Mouse (Mus musculus): ENCODE results near the gene Zfp207.
"Not testable (repeated sequence)": the region's sequence is repeated elsewhere in the genome, so short reads cannot be mapped to it uniquely, and the experiment has no call there.

The Zfp207 gene

GRCm38 (mm10) chr11:80383019-80383625, at the start of gene Zfp207:
Gene Zfp207, plus strand, starts transcription at chr11:80383279.
- peak; percentile 98 for DNase-seq (ENCODE audit: low spot score)

- DNase-seq (ENCODE audit: low spot score), result peak; percentile 88
Measured at GRCm38 (mm10) chr11:80335609-80336350, 47.3 kb upstream of the Zfp207 start.

GRCm38 (mm10) chr11:80336351-80336730, 46.7 kb upstream of the Zfp207 start:
- peak; percentile 31 for DNase-seq (ENCODE audit: low spot score)

GRCm38 (mm10) chr11:80342482-80342881, 40.6 kb upstream of the Zfp207 start:
- peak; percentile 57 for DNase-seq (ENCODE audit: low spot score)

GRCm38 (mm10) chr11:80351832-80352430, 31.1 kb upstream of the Zfp207 start:
- DNase-seq (ENCODE audit: low spot score), result peak; percentile 94

- peak; percentile 50 for DNase-seq (ENCODE audit: low spot score)
Measured at GRCm38 (mm10) chr11:80354832-80355231, 28.2 kb upstream of the Zfp207 start.

- no peak for DNase-seq (ENCODE audit: low spot score)
Measured at GRCm38 (mm10) chr11:80368949-80369348, 14.1 kb upstream of the Zfp207 start.

- no peak for DNase-seq (ENCODE audit: low spot score)
Measured at GRCm38 (mm10) chr11:80376651-80377050, 6.4 kb upstream of the Zfp207 start.

GRCm38 (mm10) chr11:80377712-80378451, 5.2 kb upstream of the Zfp207 start, which contains the start of gene 5730455P16Rik:
Gene 5730455P16Rik, minus strand, starts transcription at chr11:80378034.
- DNase-seq (ENCODE audit: low spot score), result peak; percentile 86

- peak; percentile 28 for DNase-seq (ENCODE audit: low spot score)
Measured at GRCm38 (mm10) chr11:80378452-80379068, 4.5 kb upstream of the Zfp207 start.

GRCm38 (mm10) chr11:80379184-80379583, 3.9 kb upstream of the Zfp207 start:
- not testable (repeated sequence) for DNase-seq (ENCODE audit: low spot score)

- DNase-seq (ENCODE audit: low spot score), result no peak
Measured at GRCm38 (mm10) chr11:80382626-80383018, 457 bp upstream of the Zfp207 start.

- DNase-seq (ENCODE audit: low spot score), result no peak
Measured at GRCm38 (mm10) chr11:80383626-80384046, 557 bp downstream of the Zfp207 start.

GRCm38 (mm10) chr11:80384461-80384860, 1.4 kb downstream of the Zfp207 start:
- DNase-seq (ENCODE audit: low spot score), result no peak

- no peak for DNase-seq (ENCODE audit: low spot score)
Measured at GRCm38 (mm10) chr11:80385055-80385454, 2.0 kb downstream of the Zfp207 start.

GRCm38 (mm10) chr11:80386790-80387189, 3.7 kb downstream of the Zfp207 start:
- DNase-seq (ENCODE audit: low spot score), result no peak

GRCm38 (mm10) chr11:80389885-80390284, 6.8 kb downstream of the Zfp207 start:
- no peak for DNase-seq (ENCODE audit: low spot score)

- no peak for DNase-seq (ENCODE audit: low spot score)
Measured at GRCm38 (mm10) chr11:80391407-80392120, 8.5 kb downstream of the Zfp207 start.

- no peak for DNase-seq (ENCODE audit: low spot score)
Measured at GRCm38 (mm10) chr11:80395930-80396329, 12.9 kb downstream of the Zfp207 start.

- DNase-seq (ENCODE audit: low spot score), result no peak
Measured at GRCm38 (mm10) chr11:80396617-80397016, 13.5 kb downstream of the Zfp207 start.

GRCm38 (mm10) chr11:80407878-80408277, 24.8 kb downstream of the Zfp207 start:
- DNase-seq (ENCODE audit: low spot score), result not testable (repeated sequence)

All from retina, embryonic 14.5 days (tissue).